Mouse (Mus musculus): ENCODE measurements around the gene Aldh1a2. TPM values are rescaled to one million over a fixed set of nuclear protein-coding genes. Genes with fewer than 3 reads are reported as not detected.

Gene Aldh1a2
- polyA plus RNA-seq, 2 experiments: 0.58 to 0.79 TPM

DNA sequence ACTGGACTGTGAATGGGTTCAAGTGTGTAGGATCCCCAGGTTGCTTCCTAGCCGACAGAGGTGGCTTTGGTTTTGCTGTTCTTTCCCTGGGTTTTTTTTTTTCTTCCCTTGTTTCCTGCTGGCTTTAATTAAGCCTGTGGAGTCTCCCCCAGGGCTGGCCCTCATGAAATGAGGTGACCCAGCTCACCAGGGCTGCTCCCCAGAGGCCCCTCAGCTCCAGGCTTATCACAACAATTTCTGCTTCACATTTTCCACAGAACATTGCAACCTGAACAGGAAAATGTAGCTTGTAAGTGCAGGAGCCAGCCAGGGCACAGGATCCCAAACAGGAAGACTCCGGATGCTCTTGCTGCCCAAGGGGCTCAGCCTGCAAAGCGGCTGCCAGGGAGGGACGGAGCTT is 110.7 kb downstream of the Aldh1a2 start:
- Histone ChIP-seq H3K9me3 (ENCODE audit: control insufficient read depth, low read length) (no peaks in the 10 kb centered on the region), H3K4me2 (ENCODE audit: low read depth) (no peak overlapping the region), H3K4me3 (ENCODE audit: insufficient read depth in 1 of 2, low read depth in 2 of 2, low read length in 2 of 2) (no peak overlapping the region), H3K27ac (no peak overlapping the region), H3K4me1 (replicated peaks; ENCODE audit: control insufficient read depth in 2 of 2, insufficient read depth in 2 of 2, low read length in 1 of 2) (no peaks in the 10 kb centered on the region), H3K27me3 (ENCODE audit: control insufficient read depth, insufficient read depth, low read length) (no peaks in the 10 kb centered on the region), H3K36me3 (replicated peaks; ENCODE audit: control insufficient read depth, insufficient read depth, low read depth) (no peaks in the 10 kb centered on the region), H3K9ac (replicated peaks) (no peak overlapping the region)
- DNase-seq (ENCODE audit: low read depth in 3 of 3, low spot score in 3 of 3): no peak
- 60% methylated on average over 4 of the region's 4 CpGs for WGBS (ENCODE audit: insufficient replicate concordance)
- TF ChIP-seq EP300 (IDR thresholded peaks at IDR 0.05; ENCODE audit: low read depth) (no peak), CTCF (IDR thresholded peaks at IDR 0.05; ENCODE audit: low read depth) (no peak)
- no peak for ATAC-seq (ENCODE audit: insufficient read depth)

DNA sequence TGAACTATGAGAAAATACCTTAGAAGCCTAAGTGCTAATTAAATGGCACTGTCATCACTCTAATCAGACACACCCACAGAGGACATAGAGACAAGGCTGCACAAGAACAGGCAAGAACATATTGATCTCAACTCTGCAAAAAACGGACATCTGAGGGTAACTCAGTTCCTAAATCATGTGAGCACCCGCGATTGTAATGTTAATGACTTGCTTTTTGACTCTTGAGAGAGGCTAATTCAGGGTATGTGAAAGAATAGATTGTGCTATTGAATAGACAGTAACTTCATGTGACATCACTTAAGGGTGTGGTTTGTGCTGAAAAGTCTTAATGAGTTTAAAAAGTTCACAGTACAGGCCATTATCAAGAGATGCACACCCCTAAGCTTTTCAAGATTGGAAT is 116.1 kb downstream of the Aldh1a2 start:
- ATAC-seq (ENCODE audit: insufficient read depth) (no peak), DNase-seq (ENCODE audit: low read depth in 3 of 3, low spot score in 3 of 3) (no peak)
- Histone ChIP-seq H3K4me2 (ENCODE audit: low read depth) (no peak overlapping the region), H3K4me3 (ENCODE audit: insufficient read depth in 1 of 2, low read depth in 2 of 2, low read length in 2 of 2) (no peak overlapping the region), H3K4me1 (replicated peaks; ENCODE audit: control insufficient read depth in 2 of 2, insufficient read depth in 2 of 2, low read length in 1 of 2) (no peaks in the 10 kb centered on the region), H3K9ac (replicated peaks) (no peak overlapping the region), H3K27ac (no peak overlapping the region), H3K36me3 (replicated peaks; ENCODE audit: control insufficient read depth, insufficient read depth, low read depth) (no peaks in the 10 kb centered on the region), H3K27me3 (ENCODE audit: control insufficient read depth, insufficient read depth, low read length) (no peaks in the 10 kb centered on the region), H3K9me3 (ENCODE audit: control insufficient read depth, low read length) (no peaks in the 10 kb centered on the region)
- TF ChIP-seq EP300 (IDR thresholded peaks at IDR 0.05; ENCODE audit: low read depth) (no peak), CTCF (IDR thresholded peaks at IDR 0.05; ENCODE audit: low read depth) (no peak)
- 32% methylated on average over 3 of the region's 3 CpGs for WGBS (ENCODE audit: insufficient replicate concordance)

- TF ChIP-seq EP300 (IDR thresholded peaks at IDR 0.05; ENCODE audit: low read depth) (no peak), CTCF (IDR thresholded peaks at IDR 0.05; ENCODE audit: low read depth) (no peak)
- 38% methylated on average over 4 of the region's 4 CpGs for WGBS (ENCODE audit: insufficient replicate concordance)
Measured at GRCm38 (mm10) chr9:71336674-71337073, 121.1 kb downstream of the Aldh1a2 start.

DNA sequence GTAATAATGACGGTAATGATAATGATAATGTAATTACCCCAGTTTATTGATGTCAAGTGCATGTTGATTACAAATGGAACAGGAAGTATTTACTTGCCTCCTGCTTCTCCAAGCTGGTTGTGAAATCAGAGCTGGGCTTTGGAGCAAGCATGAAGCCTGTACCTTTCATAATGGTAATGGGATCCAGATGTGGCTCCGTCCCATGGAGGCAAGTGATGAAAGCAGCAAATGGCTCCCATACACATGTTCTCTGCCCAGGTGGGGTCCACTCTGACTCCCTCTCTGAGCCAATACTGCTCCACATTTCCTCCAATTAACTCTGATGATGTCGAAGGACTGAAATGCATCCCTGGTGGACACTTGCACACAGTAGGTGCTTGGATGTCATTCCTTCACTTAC is 121.8 kb downstream of the Aldh1a2 start:
- H3K27ac ChIP-seq: no peak overlapping the region
- H3K4me2 ChIP-seq (ENCODE audit: low read depth): no peak overlapping the region
- no peak for TF ChIP-seq EP300 (IDR thresholded peaks at IDR 0.05; ENCODE audit: low read depth)
- TF ChIP-seq CTCF (IDR thresholded peaks at IDR 0.05; ENCODE audit: low read depth): no peak
- no peak for DNase-seq (ENCODE audit: low read depth in 3 of 3, low spot score in 3 of 3)
- 62% methylated on average over 3 of the region's 3 CpGs for WGBS (ENCODE audit: insufficient replicate concordance)
- H3K4me1 ChIP-seq (replicated peaks; ENCODE audit: control insufficient read depth in 2 of 2, insufficient read depth in 2 of 2, low read length in 1 of 2): no peaks in the 10 kb centered on the region
- no peaks in the 10 kb centered on the region for H3K36me3 ChIP-seq (replicated peaks; ENCODE audit: control insufficient read depth, insufficient read depth, low read depth)
- no peak overlapping the region for H3K4me3 ChIP-seq (ENCODE audit: insufficient read depth in 1 of 2, low read depth in 2 of 2, low read length in 2 of 2)
- H3K9ac ChIP-seq (replicated peaks): no peak overlapping the region
- ATAC-seq (ENCODE audit: insufficient read depth): no peak
- H3K9me3 ChIP-seq (ENCODE audit: control insufficient read depth, low read length): no peaks in the 10 kb centered on the region
- no peaks in the 10 kb centered on the region for H3K27me3 ChIP-seq (ENCODE audit: control insufficient read depth, insufficient read depth, low read length)

More at GRCm38 (mm10) chr9:71336674-71337073, 121.1 kb downstream of the Aldh1a2 start:
- no peak overlapping the region for H3K9ac ChIP-seq (replicated peaks)
- no peaks in the 10 kb centered on the region for H3K4me1 ChIP-seq (replicated peaks; ENCODE audit: control insufficient read depth in 2 of 2, insufficient read depth in 2 of 2, low read length in 1 of 2)
- no peaks in the 10 kb centered on the region for H3K9me3 ChIP-seq (ENCODE audit: control insufficient read depth, low read length)
- H3K4me3 ChIP-seq (ENCODE audit: insufficient read depth in 1 of 2, low read depth in 2 of 2, low read length in 2 of 2): no peak overlapping the region
- DNase-seq (ENCODE audit: low read depth in 3 of 3, low spot score in 3 of 3) (no peak), ATAC-seq (ENCODE audit: insufficient read depth) (no peak)
- H3K36me3 ChIP-seq (replicated peaks; ENCODE audit: control insufficient read depth, insufficient read depth, low read depth): no peaks in the 10 kb centered on the region
- H3K27me3 ChIP-seq (ENCODE audit: control insufficient read depth, insufficient read depth, low read length): no peaks in the 10 kb centered on the region
- no peak overlapping the region for H3K27ac ChIP-seq
- no peak overlapping the region for H3K4me2 ChIP-seq (ENCODE audit: low read depth)

- Histone ChIP-seq H3K4me2 (ENCODE audit: low read depth) (no peak overlapping the region), H3K36me3 (replicated peaks; ENCODE audit: control insufficient read depth, insufficient read depth, low read depth) (no peaks in the 10 kb centered on the region), H3K27ac (no peak overlapping the region), H3K9me3 (ENCODE audit: control insufficient read depth, low read length) (no peaks in the 10 kb centered on the region), H3K27me3 (ENCODE audit: control insufficient read depth, insufficient read depth, low read length) (no peaks in the 10 kb centered on the region), H3K4me1 (replicated peaks; ENCODE audit: control insufficient read depth in 2 of 2, insufficient read depth in 2 of 2, low read length in 1 of 2) (no peaks in the 10 kb centered on the region), H3K9ac (replicated peaks) (no peak overlapping the region), H3K4me3 (ENCODE audit: insufficient read depth in 1 of 2, low read depth in 2 of 2, low read length in 2 of 2) (no peak overlapping the region)
- DNase-seq (ENCODE audit: low read depth in 3 of 3, low spot score in 3 of 3) (no peak), ATAC-seq (ENCODE audit: insufficient read depth) (no peak)
- 32% methylated on average over 5 of the region's 5 CpGs for WGBS (ENCODE audit: insufficient replicate concordance)
- TF ChIP-seq EP300 (IDR thresholded peaks at IDR 0.05; ENCODE audit: low read depth) (no peak), CTCF (IDR thresholded peaks at IDR 0.05; ENCODE audit: low read depth) (no peak)
Measured at GRCm38 (mm10) chr9:71340116-71340515, 124.5 kb downstream of the Aldh1a2 start.

Other genes starting within 250 kb of the Aldh1a2 start
- gene Aqp9, start 47.1 kb upstream of the Aldh1a2 start, polyA plus RNA-seq (2012; rRNA removed): 3.5 and 4.1 TPM in 2 replicates
- 8.6 and 9.0 TPM in 2 replicates for gene Aqp9, start 47.1 kb upstream of the Aldh1a2 start, polyA plus RNA-seq (2014; fragmentation: Nextera tagmentation; extraction: Ambion mirVana)

Measured in liver, embryonic 14.5 days (tissue).